Mouse (Mus musculus): Measurements from ENCODE around the gene 2410002F23Rik.

- TF ChIP-seq CTCF (IDR thresholded peaks at IDR 0.05; ENCODE audit: borderline replicate concordance, extremely low read depth, insufficient read depth, insufficient read length), result no peak
- TF ChIP-seq POLR2A (IDR thresholded peaks at IDR 0.05; ENCODE audit: borderline replicate concordance, extremely low read depth, insufficient read depth, insufficient read length, poor library complexity, severe bottlenecking), result no peak
Observed at GRCm38 (mm10) chr7:44254930-44255329, 8.4 kb downstream of the 2410002F23Rik start.
